Mouse (Mus musculus): ENCODE results near the gene Slc38a9. TPM values are rescaled to one million over a fixed set of nuclear protein-coding genes. Genes with fewer than 3 reads are reported as not detected.

The Slc38a9 gene
- 11.3 and 11.8 TPM in 2 replicates for polyA plus RNA-seq (2015; fragmentation: Nextera tagmentation; extraction: Ambion mirVana)

- Histone ChIP-seq H3K4me3 (replicated peaks; ENCODE audit: low read depth, low read length) (peak within 1 kb of the TSS; percentile 82), H3K4me1 (replicated peaks; ENCODE audit: insufficient read depth, low read length) (peaks cover 4% of the 10 kb centered on the region; the same call in 1 of the 2 replicates), H3K27ac (peak within 1 kb of the TSS; percentile 67), H3K27me3 (ENCODE audit: insufficient read depth, low read length) (no peaks in the 10 kb centered on the region), H3K36me3 (ENCODE audit: insufficient read depth, low read length) (no peaks in the 10 kb centered on the region), H3K9ac (ENCODE audit: low read depth, low read length) (peak within 1 kb of the TSS; percentile 80), H3K4me2 (ENCODE audit: low read length) (peak within 1 kb of the TSS; percentile 97), H3K9me3 (replicated peaks; ENCODE audit: low read length) (no peaks in the 10 kb centered on the region)
- peak; percentile 98 for DNase-seq (ENCODE audit: low spot score)
- peak; percentile 97 for ATAC-seq (replicated peaks; ENCODE audit: low FRiP score, low read depth)
- WGBS, result under 1% methylated on average over 33 of the region's 33 CpGs
- no peak for TF ChIP-seq CTCF (IDR thresholded peaks at IDR 0.05; ENCODE audit: low read depth)
These were observed at the start of gene Slc38a9 for GRCm38 (mm10) chr13:112660574-112661381. TSS of gene Slc38a9 (plus strand) at chr13:112660751.

GRCm38 (mm10) chr13:112621592-112621991 is 39.0 kb upstream of the Slc38a9 start:
- H3K36me3 ChIP-seq (ENCODE audit: insufficient read depth, low read length), result no peaks in the 10 kb centered on the region
- H3K27me3 ChIP-seq (ENCODE audit: insufficient read depth, low read length), result no peaks in the 10 kb centered on the region
- ATAC-seq (replicated peaks; ENCODE audit: low FRiP score, low read depth), result no peak
- H3K9ac ChIP-seq (ENCODE audit: low read depth, low read length), result no peak overlapping the region
- no peaks in the 10 kb centered on the region for H3K4me1 ChIP-seq (replicated peaks; ENCODE audit: insufficient read depth, low read length)
- no peak overlapping the region for H3K4me3 ChIP-seq (replicated peaks; ENCODE audit: low read depth, low read length)
- H3K9me3 ChIP-seq (replicated peaks; ENCODE audit: low read length), result no peaks in the 10 kb centered on the region
- TF ChIP-seq CTCF (IDR thresholded peaks at IDR 0.05; ENCODE audit: low read depth), result peak; percentile 46; the same call in 1 of the 2 replicates
- H3K4me2 ChIP-seq (ENCODE audit: low read length), result no peak overlapping the region
- 47% methylated on average over 3 of the region's 3 CpGs for WGBS
- DNase-seq (ENCODE audit: low spot score), result no peak
- no peak overlapping the region for H3K27ac ChIP-seq

GRCm38 (mm10) chr13:112623656-112624055 is 36.9 kb upstream of the Slc38a9 start:
- H3K27me3 ChIP-seq (ENCODE audit: insufficient read depth, low read length), result no peaks in the 10 kb centered on the region
- H3K9ac ChIP-seq (ENCODE audit: low read depth, low read length), result no peak overlapping the region
- no peak for DNase-seq (ENCODE audit: low spot score)
- no peak overlapping the region for H3K4me3 ChIP-seq (replicated peaks; ENCODE audit: low read depth, low read length)
- ATAC-seq (replicated peaks; ENCODE audit: low FRiP score, low read depth), result no peak
- H3K27ac ChIP-seq, result no peak overlapping the region
- TF ChIP-seq CTCF (IDR thresholded peaks at IDR 0.05; ENCODE audit: low read depth), result no peak
- no peak overlapping the region for H3K4me2 ChIP-seq (ENCODE audit: low read length)
- H3K4me1 ChIP-seq (replicated peaks; ENCODE audit: insufficient read depth, low read length), result no peaks in the 10 kb centered on the region
- H3K36me3 ChIP-seq (ENCODE audit: insufficient read depth, low read length), result no peaks in the 10 kb centered on the region
- WGBS, result 51% methylated on average over 7 of the region's 7 CpGs
- no peaks in the 10 kb centered on the region for H3K9me3 ChIP-seq (replicated peaks; ENCODE audit: low read length)

GRCm38 (mm10) chr13:112624622-112625021 is 35.9 kb upstream of the Slc38a9 start:
- Histone ChIP-seq H3K4me1 (replicated peaks; ENCODE audit: insufficient read depth, low read length) (no peaks in the 10 kb centered on the region), H3K4me3 (replicated peaks; ENCODE audit: low read depth, low read length) (no peak overlapping the region), H3K9ac (ENCODE audit: low read depth, low read length) (no peak overlapping the region), H3K4me2 (ENCODE audit: low read length) (no peak overlapping the region), H3K27ac (no peak overlapping the region), H3K27me3 (ENCODE audit: insufficient read depth, low read length) (no peaks in the 10 kb centered on the region), H3K9me3 (replicated peaks; ENCODE audit: low read length) (no peaks in the 10 kb centered on the region), H3K36me3 (ENCODE audit: insufficient read depth, low read length) (no peaks in the 10 kb centered on the region)
- 66% methylated on average over 3 of the region's 3 CpGs for WGBS
- ATAC-seq (replicated peaks; ENCODE audit: low FRiP score, low read depth) (no peak), DNase-seq (ENCODE audit: low spot score) (no peak)
- no peak for TF ChIP-seq CTCF (IDR thresholded peaks at IDR 0.05; ENCODE audit: low read depth)

GRCm38 (mm10) chr13:112625566-112625965 is 35.0 kb upstream of the Slc38a9 start:
- Histone ChIP-seq H3K4me3 (replicated peaks; ENCODE audit: low read depth, low read length) (no peak overlapping the region), H3K4me1 (replicated peaks; ENCODE audit: insufficient read depth, low read length) (no peaks in the 10 kb centered on the region), H3K27me3 (ENCODE audit: insufficient read depth, low read length) (no peaks in the 10 kb centered on the region), H3K27ac (no peak overlapping the region), H3K9me3 (replicated peaks; ENCODE audit: low read length) (no peaks in the 10 kb centered on the region), H3K36me3 (ENCODE audit: insufficient read depth, low read length) (no peaks in the 10 kb centered on the region), H3K4me2 (ENCODE audit: low read length) (no peak overlapping the region), H3K9ac (ENCODE audit: low read depth, low read length) (no peak overlapping the region)
- no peak for ATAC-seq (replicated peaks; ENCODE audit: low FRiP score, low read depth)
- DNase-seq (ENCODE audit: low spot score), result no peak
- TF ChIP-seq CTCF (IDR thresholded peaks at IDR 0.05; ENCODE audit: low read depth), result no peak

GRCm38 (mm10) chr13:112635174-112635837 is 25.2 kb upstream of the Slc38a9 start:
- TF ChIP-seq CTCF (IDR thresholded peaks at IDR 0.05; ENCODE audit: low read depth), result no peak
- Histone ChIP-seq H3K4me1 (replicated peaks; ENCODE audit: insufficient read depth, low read length) (no peaks in the 10 kb centered on the region), H3K9ac (ENCODE audit: low read depth, low read length) (no peak overlapping the region), H3K27me3 (ENCODE audit: insufficient read depth, low read length) (no peaks in the 10 kb centered on the region), H3K36me3 (ENCODE audit: insufficient read depth, low read length) (no peaks in the 10 kb centered on the region), H3K9me3 (replicated peaks; ENCODE audit: low read length) (no peaks in the 10 kb centered on the region), H3K4me3 (replicated peaks; ENCODE audit: low read depth, low read length) (no peak overlapping the region), H3K27ac (no peak overlapping the region), H3K4me2 (ENCODE audit: low read length) (no peak overlapping the region)
- DNase-seq (ENCODE audit: low spot score) (no peak), ATAC-seq (replicated peaks; ENCODE audit: low FRiP score, low read depth) (no peak)
- 72% methylated on average over 7 of the region's 7 CpGs for WGBS

Data from kidney, postnatal 0 days (tissue).